Mouse (Mus musculus): ENCODE data around the gene Parp3. TPM values are rescaled to one million over a fixed set of nuclear protein-coding genes. Genes with fewer than 3 reads are reported as not detected.

The Parp3 gene
- 38.7 and 42.4 TPM in 2 replicates for polyA plus RNA-seq (2012; rRNA removed)

GRCm38 (mm10) chr9:106476924-106477484 is at the start of gene Parp3:
Gene Parp3, minus strand, starts transcription at chr9:106476949.

GRCm38 (mm10) chr9:106514273-106514672 is 37.5 kb upstream of the Parp3 start, which contains the start of gene Iqcf5:
Gene Iqcf5, plus strand, starts transcription at chr9:106514573.

GRCm38 (mm10) chr9:106499667-106500066 is 22.9 kb upstream of the Parp3 start, which contains the start of gene Iqcf1:
Gene Iqcf1, plus strand, starts transcription at chr9:106499967.

GRCm38 (mm10) chr9:106475663-106476001 is 1.1 kb downstream of the Parp3 start, which contains the start of gene Rrp9:
Gene Rrp9, plus strand, starts transcription at chr9:106475963.

GRCm38 (mm10) chr9:106465571-106466200 is 11.1 kb downstream of the Parp3 start, which contains the start of gene Gpr62:
Gene Gpr62, minus strand, starts transcription at chr9:106465938.

GRCm38 (mm10) chr9:106453271-106454070 is 23.3 kb downstream of the Parp3 start, which contains the start of gene Pcbp4:
Gene Pcbp4, plus strand, starts transcription at chr9:106453291.

GRCm38 (mm10) chr9:106447348-106447747 is 29.4 kb downstream of the Parp3 start, which contains the start of the genes Abhd14b and Abhd14a:
Gene Abhd14b, plus strand, starts transcription at chr9:106447459.
Gene Abhd14a, minus strand, starts transcription at chr9:106447678.

GRCm38 (mm10) chr9:106429221-106430014 is 47.3 kb downstream of the Parp3 start, which contains the start of gene Rpl29:
Gene Rpl29, plus strand, starts transcription at chr9:106429454.

Other genes with a start within 250 kb of the Parp3 start
- 180 and 182 TPM in 2 replicates for gene Alas1, start 228.3 kb downstream of the Parp3 start, polyA plus RNA-seq (2012; rRNA removed)
- gene Poc1a, start 195.9 kb downstream of the Parp3 start, polyA plus RNA-seq (2012; rRNA removed) = 18.2 and 19.5 TPM in 2 replicates
- gene Dusp7, start 108.3 kb downstream of the Parp3 start, polyA plus RNA-seq (2012; rRNA removed) = 37.7 and 48.3 TPM in 2 replicates
- 438 and 578 TPM in 2 replicates for gene Rpl29, start 47.5 kb downstream of the Parp3 start, polyA plus RNA-seq (2012; rRNA removed)
- 31.0 and 32.7 TPM in 2 replicates for gene Acy1, start 38.6 kb downstream of the Parp3 start, polyA plus RNA-seq (2012; rRNA removed)
- 116 and 124 TPM in 2 replicates for gene Abhd14b, start 29.5 kb downstream of the Parp3 start, polyA plus RNA-seq (2012; rRNA removed)
- 29.0 and 34.0 TPM in 2 replicates for gene Abhd14a, start 29.3 kb downstream of the Parp3 start, polyA plus RNA-seq (2012; rRNA removed)
- gene Pcbp4, start 23.7 kb downstream of the Parp3 start, polyA plus RNA-seq (2012; rRNA removed) = 48.5 and 48.7 TPM in 2 replicates
- gene Gpr62, start 11.0 kb downstream of the Parp3 start, polyA plus RNA-seq (2012; rRNA removed) = 0.25 and 0.47 TPM in 2 replicates
- gene Rrp9, start 986 bp downstream of the Parp3 start, polyA plus RNA-seq (2012; rRNA removed) = 25.4 and 27.9 TPM in 2 replicates
- gene Iqcf1, start 23.0 kb upstream of the Parp3 start, polyA plus RNA-seq (2012; rRNA removed) = not detected in 2 replicates
- not detected in 2 replicates for gene Iqcf5, start 37.6 kb upstream of the Parp3 start, polyA plus RNA-seq (2012; rRNA removed)
- gene Iqcf3, start 84.7 kb upstream of the Parp3 start, polyA plus RNA-seq (2012; rRNA removed) = not detected in 2 replicates
- not detected in 2 replicates for gene Iqcf4, start 94.0 kb upstream of the Parp3 start, polyA plus RNA-seq (2012; rRNA removed)
- gene Iqcf6, start 149.6 kb upstream of the Parp3 start, polyA plus RNA-seq (2012; rRNA removed) = not detected in 2 replicates
- 0.06 TPM in 2 replicates for gene Grm2, start 179.1 kb upstream of the Parp3 start, polyA plus RNA-seq (2012; rRNA removed)
- gene Tex264, start 209.0 kb upstream of the Parp3 start, polyA plus RNA-seq (2012; rRNA removed) = 131 and 150 TPM in 2 replicates